Mouse (Mus musculus) yolk sac, embryonic 10.5 days (tissue): Measurements from ENCODE around the gene Pgam2.

ENCODE experiments used
- DNase-seq: peaks from one replicate; pipeline ENCODE4 v3.0.0-alpha.2; 2017; ENCODE audit warnings: low spot score

Pgam2 gene

GRCm38 (mm10) chr11:5766019-5766418 lies 37.5 kb downstream of the Pgam2 start:
- DNase-seq = no peak

GRCm38 (mm10) chr11:5762633-5762982 lies 40.9 kb downstream of the Pgam2 start:
- no peak for DNase-seq

GRCm38 (mm10) chr11:5761820-5762632 lies 41.5 kb downstream of the Pgam2 start, which contains the start of gene Urgcp:
TSS of gene Urgcp (minus strand) at chr11:5762376.
- peak; percentile 99 for DNase-seq

GRCm38 (mm10) chr11:5753755-5754154 lies 49.8 kb downstream of the Pgam2 start:
- DNase-seq = no peak
